12 mouse cellular contexts compared by ENCODE assay signal in genomic region chr5:32413083-32413482, GRCm38 (mm10). TPM values are rescaled to one million over a fixed set of nuclear protein-coding genes. Genes with fewer than 3 reads are reported as not detected.
DNase-seq lines count a peak whose midpoint lies in the region; ATAC-seq and TF ChIP-seq lines count a peak whose summit lies in the region.
"Had no signal": no experiment of that assay in that cellular context is flagged by ENCODE, and none has a peak within 500 bp of the region (broad histone marks: within the 10 kb centered on the region; RNA-seq: fewer than 3 reads in every experiment).

No protein-coding gene starts in this region.

- no peak overlapping the region for H3K9ac ChIP-seq in heart, adult 2 months (ENCODE audit: low read depth, low read length)
- H3K9ac ChIP-seq in heart, embryonic 11.5 days (ENCODE audit: low read depth, low read length), result no peak overlapping the region
- H3K9ac ChIP-seq in embryonic facial prominence, embryonic 15.5 days, result no peak overlapping the region
- no peak overlapping the region for H3K9ac ChIP-seq in kidney, embryonic 16.5 days (replicated peaks; ENCODE audit: low read length)
- H3K9ac ChIP-seq: forebrain, embryonic 12.5 days; liver, embryonic 12.5 days had no signal

- peaks cover 34% of the 10 kb centered on the region for H3K4me1 ChIP-seq in heart, adult 2 months (ENCODE audit: control insufficient read depth, insufficient read depth, low read length)
- H3K4me1 ChIP-seq in heart, embryonic 11.5 days (ENCODE audit: control insufficient read depth, insufficient read depth, low read length), result peaks cover 30% of the 10 kb centered on the region
- peaks cover 23% of the 10 kb centered on the region for H3K4me1 ChIP-seq in embryonic facial prominence, embryonic 15.5 days
- H3K4me1 ChIP-seq in kidney, embryonic 16.5 days (ENCODE audit: insufficient read depth, low read length), result peaks cover 32% of the 10 kb centered on the region

- TF ChIP-seq CTCF in heart, adult 2 months (IDR thresholded peaks at IDR 0.05), result no peak

- intact Hi-C loops in heart, adult 2 months (cut with DNase I), result loop anchor here (2.0 kb wide), 1 partner anchor 58 kb away; no protein-coding TSS in a partner anchor
- intact Hi-C loops in left cerebral cortex, postnatal 14 days (cut with DNase I), result no loop called here

- no peak overlapping the region for H3K4me3 ChIP-seq in heart, adult 2 months
- H3K4me3 ChIP-seq in heart, embryonic 11.5 days (ENCODE audit: low read depth, low read length), result no peak overlapping the region
- no peak overlapping the region for H3K4me3 ChIP-seq in embryonic facial prominence, embryonic 15.5 days (replicated peaks)
- no peak overlapping the region for H3K4me3 ChIP-seq in kidney, embryonic 16.5 days (ENCODE audit: low read length)
- H3K4me3 ChIP-seq: forebrain, embryonic 12.5 days; liver, embryonic 12.5 days had no signal

- no peak overlapping the region for H3K4me2 ChIP-seq in heart, embryonic 11.5 days
- H3K4me2 ChIP-seq in embryonic facial prominence, embryonic 15.5 days (replicated peaks), result no peak overlapping the region
- H3K4me2 ChIP-seq in kidney, embryonic 16.5 days (replicated peaks; ENCODE audit: low read depth, low read length), result no peak overlapping the region
- H3K4me2 ChIP-seq: forebrain, embryonic 12.5 days; liver, embryonic 12.5 days had no signal

- peak; percentile 57; the same call in 1 of the 2 replicates for TF ChIP-seq EP300 in heart, adult 2 months (IDR thresholded peaks at IDR 0.05; ENCODE audit: insufficient read depth, low read depth, low read length)

- no peaks in the 10 kb centered on the region for H3K79me2 ChIP-seq in heart, adult 2 months (replicated peaks; ENCODE audit: control insufficient read depth, insufficient read depth, low read length)

- no peak for TF ChIP-seq POLR2A in heart, adult 2 months (IDR thresholded peaks at IDR 0.05; ENCODE audit: insufficient read depth, low read depth, low read length)

- DNase-seq in heart, adult 2 months, result peak in 1 of 2 experiments; percentile 33
- peak; percentile 80 for DNase-seq in Muller cell, postnatal 12 days (ENCODE audit: inconsistent ontology term)
- DNase-seq in left cerebral cortex, postnatal 14 days (ENCODE audit: low spot score in 2 of 2), result no peak
- no peak for DNase-seq in cerebellum, postnatal 4 days (ENCODE audit: low spot score in 2 of 2)
- DNase-seq in gastrocnemius, adult 18-20 months (ENCODE audit: low spot score), result no peak

- no peaks in the 10 kb centered on the region for H3K9me3 ChIP-seq in heart, embryonic 11.5 days (replicated peaks; ENCODE audit: control insufficient read depth, low read length)
- no peaks in the 10 kb centered on the region for H3K9me3 ChIP-seq in embryonic facial prominence, embryonic 15.5 days (replicated peaks)
- H3K9me3 ChIP-seq in kidney, embryonic 16.5 days (ENCODE audit: low read length), result no peaks in the 10 kb centered on the region
- H3K9me3 ChIP-seq: forebrain, embryonic 12.5 days; liver, embryonic 12.5 days had no signal

- WGBS in heart, adult 2 months, result 48% methylated on average over 2 of the region's 2 CpGs
- WGBS in heart, embryonic 11.5 days (ENCODE audit: insufficient replicate concordance), result 76% methylated on average over 2 of the region's 2 CpGs
- 36% methylated on average over 2 of the region's 2 CpGs for WGBS in embryonic facial prominence, embryonic 15.5 days
- WGBS in kidney, embryonic 16.5 days, result 65% methylated on average over 2 of the region's 2 CpGs

- no peaks in the 10 kb centered on the region for H3K27me3 ChIP-seq in heart, adult 2 months (ENCODE audit: control insufficient read depth, insufficient read depth, low read length)
- no peaks in the 10 kb centered on the region for H3K27me3 ChIP-seq in heart, embryonic 11.5 days (ENCODE audit: control insufficient read depth, insufficient read depth, low read length)
- no peaks in the 10 kb centered on the region for H3K27me3 ChIP-seq in embryonic facial prominence, embryonic 15.5 days
- no peaks in the 10 kb centered on the region for H3K27me3 ChIP-seq in kidney, embryonic 16.5 days (ENCODE audit: insufficient read depth, low read length)
- H3K27me3 ChIP-seq: forebrain, embryonic 12.5 days; liver, embryonic 12.5 days had no signal

- H3K27ac ChIP-seq in heart, adult 2 months, result peak overlapping the region; percentile 79
- no peak overlapping the region for H3K27ac ChIP-seq in heart, embryonic 11.5 days (ENCODE audit: low read depth, low read length)
- peak overlapping the region; percentile 72 for H3K27ac ChIP-seq in embryonic facial prominence, embryonic 15.5 days (replicated peaks)
- peak overlapping the region; percentile 89 for H3K27ac ChIP-seq in kidney, embryonic 16.5 days (ENCODE audit: low read length)
- H3K27ac ChIP-seq: liver, embryonic 12.5 days had no signal

- H3K36me3 ChIP-seq in heart, adult 2 months (ENCODE audit: control insufficient read depth, insufficient read depth, low read length), result peaks cover 15% of the 10 kb centered on the region
- H3K36me3 ChIP-seq in heart, embryonic 11.5 days (ENCODE audit: control insufficient read depth, insufficient read depth, low read length), result no peaks in the 10 kb centered on the region
- no peaks in the 10 kb centered on the region for H3K36me3 ChIP-seq in embryonic facial prominence, embryonic 15.5 days
- no peaks in the 10 kb centered on the region for H3K36me3 ChIP-seq in kidney, embryonic 16.5 days (ENCODE audit: insufficient read depth, low read length)
- H3K36me3 ChIP-seq: forebrain, embryonic 12.5 days; liver, embryonic 12.5 days had no signal

- no peak for ATAC-seq in heart, embryonic 11.5 days (replicated peaks; ENCODE audit: insufficient number of reproducible peaks, low FRiP score, low TSS enrichment)
- ATAC-seq in embryonic facial prominence, embryonic 15.5 days (ENCODE audit: insufficient number of reproducible peaks, low FRiP score, low TSS enrichment, low read depth), result no peak; the same call in 1 of the 2 replicates
- 0 out of 2 replicates have a peak, but pooled peaks have one; percentile 46 for ATAC-seq in kidney, embryonic 16.5 days (ENCODE audit: low FRiP score, low TSS enrichment)
- ATAC-seq: CD4-positive, CD25-positive, alpha-beta regulatory T cell, adult 4 months; inflammation-experienced regulatory T-cells, adult 6 months; liver, embryonic 12.5 days had no signal

RNA-seq across cellular contexts. Expression of gene Ppp1cb, which starts 45.6 kb away (rescaled TPM):
- total RNA-seq in heart, adult 2 months (2021), result 100 to 1,000 TPM; 423 to 471 TPM
- polyA plus RNA-seq in heart, adult 2 months (2012; rRNA removed), result 82.1 and 188 TPM in 2 replicates
- 264 and 300 TPM in 2 replicates for polyA plus RNA-seq in heart, embryonic 11.5 days (2014; fragmentation: Nextera tagmentation; extraction: Ambion mirVana)
- 180 and 183 TPM in 2 replicates for polyA plus RNA-seq in embryonic facial prominence, embryonic 15.5 days (2015; fragmentation: Nextera tagmentation; extraction: Ambion mirVana)
- 190 and 195 TPM in 2 replicates for polyA plus RNA-seq in kidney, embryonic 16.5 days (2015; fragmentation: Nextera tagmentation; extraction: Ambion mirVana)
- total RNA-seq in left cerebral cortex, postnatal 14 days (2021), result 100 to 1,000 TPM; 371 to 381 TPM
- total RNA-seq in gastrocnemius, adult 18-20 months (2021), result 100 to 1,000 TPM; 475 to 504 TPM
